Mouse (Mus musculus): ENCODE results near the gene Eaf2. TPM values are rescaled to one million over a fixed set of nuclear protein-coding genes. Genes with fewer than 3 reads are reported as not detected.

Eaf2 gene
- polyA plus RNA-seq, 2 experiments = 2.4 to 6.8 TPM

- Histone ChIP-seq H3K4me1 (ENCODE audit: control insufficient read depth, insufficient read depth, low read length) (no peaks in the 10 kb centered on the region), H3K9ac (ENCODE audit: low read depth, low read length, severe bottlenecking) (no peak overlapping the region), H3K36me3 (ENCODE audit: control insufficient read depth, insufficient read depth, low read length) (no peaks in the 10 kb centered on the region), H3K9me3 (ENCODE audit: control insufficient read depth, low read length) (no peaks in the 10 kb centered on the region), H3K27ac (replicated peaks; ENCODE audit: low read depth, low read length) (no peak overlapping the region), H3K4me3 (replicated peaks; ENCODE audit: low read length) (no peak overlapping the region), H3K27me3 (ENCODE audit: control insufficient read depth, insufficient read depth, low read length) (no peaks in the 10 kb centered on the region), H3K4me2 (replicated peaks; ENCODE audit: low read depth, low read length, severe bottlenecking) (no peak overlapping the region)
- 92% methylated on average over 3 of the region's 3 CpGs for WGBS
- DNase-seq (ENCODE audit: low spot score) (no peak), ATAC-seq (ENCODE audit: low FRiP score, low read depth) (no peak)
- no peak for TF ChIP-seq POLR2A (IDR thresholded peaks at IDR 0.05; ENCODE audit: borderline replicate concordance, extremely low read depth, insufficient read depth, insufficient read length)
Observed at GRCm38 (mm10) chr16:36771703-36772102, 103.1 kb downstream of the Eaf2 start.

DNA sequence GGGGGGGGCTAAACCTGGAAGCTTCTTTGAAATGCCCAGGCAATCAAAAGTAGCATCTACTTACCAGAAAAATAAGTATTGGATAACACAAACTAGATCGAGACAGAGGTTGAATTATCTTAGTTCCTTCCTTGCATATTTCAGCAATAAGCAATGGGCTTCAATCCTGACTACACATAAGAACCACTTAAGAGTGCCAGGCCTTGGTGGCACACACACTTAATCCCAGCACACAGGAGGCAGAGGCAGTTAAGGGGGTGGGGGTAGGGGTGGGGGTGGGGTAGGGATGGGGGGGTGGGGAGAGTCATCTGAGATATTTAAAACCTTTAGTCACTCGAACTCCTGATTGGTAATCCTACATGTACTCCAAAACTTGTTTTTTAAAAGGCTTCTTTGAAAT lies 103.6 kb downstream of the Eaf2 start:
- no peaks in the 10 kb centered on the region for H3K27me3 ChIP-seq (ENCODE audit: control insufficient read depth, insufficient read depth, low read length)
- TF ChIP-seq POLR2A (IDR thresholded peaks at IDR 0.05; ENCODE audit: borderline replicate concordance, extremely low read depth, insufficient read depth, insufficient read length) = no peak
- no peak overlapping the region for H3K4me3 ChIP-seq (replicated peaks; ENCODE audit: low read length)
- no peaks in the 10 kb centered on the region for H3K9me3 ChIP-seq (ENCODE audit: control insufficient read depth, low read length)
- whole genome bisulfite sequencing = 83% methylated on average over 2 of the region's 2 CpGs
- no peaks in the 10 kb centered on the region for H3K36me3 ChIP-seq (ENCODE audit: control insufficient read depth, insufficient read depth, low read length)
- no peak overlapping the region for H3K4me2 ChIP-seq (replicated peaks; ENCODE audit: low read depth, low read length, severe bottlenecking)
- H3K9ac ChIP-seq (ENCODE audit: low read depth, low read length, severe bottlenecking) = no peak overlapping the region
- DNase-seq (ENCODE audit: low spot score) (no peak), ATAC-seq (ENCODE audit: low FRiP score, low read depth) (no peak)
- H3K4me1 ChIP-seq (ENCODE audit: control insufficient read depth, insufficient read depth, low read length) = no peaks in the 10 kb centered on the region
- H3K27ac ChIP-seq (replicated peaks; ENCODE audit: low read depth, low read length) = no peak overlapping the region

- no peak overlapping the region for H3K4me2 ChIP-seq (replicated peaks; ENCODE audit: low read depth, low read length, severe bottlenecking)
- ATAC-seq (ENCODE audit: low FRiP score, low read depth) (no peak), DNase-seq (ENCODE audit: low spot score) (no peak)
- no peak overlapping the region for H3K27ac ChIP-seq (replicated peaks; ENCODE audit: low read depth, low read length)
- 82% methylated on average over 4 of the region's 4 CpGs for WGBS
- no peaks in the 10 kb centered on the region for H3K36me3 ChIP-seq (ENCODE audit: control insufficient read depth, insufficient read depth, low read length)
- H3K9ac ChIP-seq (ENCODE audit: low read depth, low read length, severe bottlenecking) = no peak overlapping the region
- no peaks in the 10 kb centered on the region for H3K9me3 ChIP-seq (ENCODE audit: control insufficient read depth, low read length)
- TF ChIP-seq POLR2A (IDR thresholded peaks at IDR 0.05; ENCODE audit: borderline replicate concordance, extremely low read depth, insufficient read depth, insufficient read length) = no peak
- H3K4me3 ChIP-seq (replicated peaks; ENCODE audit: low read length) = no peak overlapping the region
- no peaks in the 10 kb centered on the region for H3K4me1 ChIP-seq (ENCODE audit: control insufficient read depth, insufficient read depth, low read length)
- no peaks in the 10 kb centered on the region for H3K27me3 ChIP-seq (ENCODE audit: control insufficient read depth, insufficient read depth, low read length)
Observed at GRCm38 (mm10) chr16:36770830-36771229, 104.0 kb downstream of the Eaf2 start.

DNA sequence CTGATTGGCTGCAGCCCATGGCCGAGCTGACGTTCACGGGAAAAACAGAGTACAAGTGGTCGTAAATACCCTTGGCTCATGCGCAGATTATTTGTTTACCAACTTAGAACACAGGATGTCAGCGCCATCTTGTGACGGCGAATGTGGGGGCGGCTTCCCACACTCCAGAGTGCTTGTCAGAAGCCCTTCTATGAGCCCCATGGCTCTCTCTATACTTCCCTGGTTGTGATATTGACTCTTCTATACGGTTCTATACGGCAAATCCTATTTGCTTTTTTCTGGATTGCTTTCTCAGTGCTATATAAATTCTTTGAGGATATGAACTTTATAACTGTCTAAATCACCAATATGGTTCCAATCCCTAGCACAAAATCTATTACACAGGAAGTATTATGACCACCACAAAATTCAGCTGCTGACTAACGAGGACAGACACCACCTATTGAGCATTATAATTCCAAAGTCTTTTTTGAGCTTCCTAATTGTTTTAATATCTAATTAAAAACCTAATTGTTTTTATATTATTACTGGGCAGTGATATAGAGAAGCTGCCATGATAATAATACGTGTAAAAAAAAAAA lies 104.5 kb downstream of the Eaf2 start:
- H3K27me3 ChIP-seq (ENCODE audit: control insufficient read depth, insufficient read depth, low read length) = no peaks in the 10 kb centered on the region
- H3K4me2 ChIP-seq (replicated peaks; ENCODE audit: low read depth, low read length, severe bottlenecking) = no peak overlapping the region
- no peaks in the 10 kb centered on the region for H3K36me3 ChIP-seq (ENCODE audit: control insufficient read depth, insufficient read depth, low read length)
- H3K9me3 ChIP-seq (ENCODE audit: control insufficient read depth, low read length) = no peaks in the 10 kb centered on the region
- WGBS = 73% methylated on average over 6 of the region's 13 CpGs
- no peak overlapping the region for H3K4me3 ChIP-seq (replicated peaks; ENCODE audit: low read length)
- TF ChIP-seq POLR2A (IDR thresholded peaks at IDR 0.05; ENCODE audit: borderline replicate concordance, extremely low read depth, insufficient read depth, insufficient read length) = no peak
- no peak overlapping the region for H3K27ac ChIP-seq (replicated peaks; ENCODE audit: low read depth, low read length)
- no peaks in the 10 kb centered on the region for H3K4me1 ChIP-seq (ENCODE audit: control insufficient read depth, insufficient read depth, low read length)
- no peak overlapping the region for H3K9ac ChIP-seq (ENCODE audit: low read depth, low read length, severe bottlenecking)
- DNase-seq (ENCODE audit: low spot score) (no peak), ATAC-seq (ENCODE audit: low FRiP score, low read depth) (no peak)

- Histone ChIP-seq H3K9me3 (ENCODE audit: control insufficient read depth, low read length) (no peaks in the 10 kb centered on the region), H3K4me3 (replicated peaks; ENCODE audit: low read length) (no peak overlapping the region), H3K9ac (ENCODE audit: low read depth, low read length, severe bottlenecking) (no peak overlapping the region), H3K36me3 (ENCODE audit: control insufficient read depth, insufficient read depth, low read length) (no peaks in the 10 kb centered on the region), H3K4me2 (replicated peaks; ENCODE audit: low read depth, low read length, severe bottlenecking) (no peak overlapping the region), H3K27me3 (ENCODE audit: control insufficient read depth, insufficient read depth, low read length) (no peaks in the 10 kb centered on the region), H3K27ac (replicated peaks; ENCODE audit: low read depth, low read length) (no peak overlapping the region), H3K4me1 (ENCODE audit: control insufficient read depth, insufficient read depth, low read length) (no peaks in the 10 kb centered on the region)
- no peak for ATAC-seq (ENCODE audit: low FRiP score, low read depth)
- no peak for DNase-seq (ENCODE audit: low spot score)
- TF ChIP-seq POLR2A (IDR thresholded peaks at IDR 0.05; ENCODE audit: borderline replicate concordance, extremely low read depth, insufficient read depth, insufficient read length) = no peak
- 93% methylated on average over 3 of the region's 3 CpGs for WGBS
Observed at GRCm38 (mm10) chr16:36751979-36752378, 122.8 kb downstream of the Eaf2 start.

GRCm38 (mm10) chr16:36747767-36748166 lies 127.0 kb downstream of the Eaf2 start:
- no peak for DNase-seq (ENCODE audit: low spot score)
- WGBS = 70% methylated on average over 2 of the region's 2 CpGs
- H3K36me3 ChIP-seq (ENCODE audit: control insufficient read depth, insufficient read depth, low read length) = no peaks in the 10 kb centered on the region
- no peak overlapping the region for H3K9ac ChIP-seq (ENCODE audit: low read depth, low read length, severe bottlenecking)
- no peak overlapping the region for H3K4me2 ChIP-seq (replicated peaks; ENCODE audit: low read depth, low read length, severe bottlenecking)
- no peak for TF ChIP-seq POLR2A (IDR thresholded peaks at IDR 0.05; ENCODE audit: borderline replicate concordance, extremely low read depth, insufficient read depth, insufficient read length)
- no peaks in the 10 kb centered on the region for H3K27me3 ChIP-seq (ENCODE audit: control insufficient read depth, insufficient read depth, low read length)
- ATAC-seq (ENCODE audit: low FRiP score, low read depth) = no peak
- no peak overlapping the region for H3K27ac ChIP-seq (replicated peaks; ENCODE audit: low read depth, low read length)
- H3K9me3 ChIP-seq (ENCODE audit: control insufficient read depth, low read length) = no peaks in the 10 kb centered on the region
- H3K4me1 ChIP-seq (ENCODE audit: control insufficient read depth, insufficient read depth, low read length) = no peaks in the 10 kb centered on the region
- no peak overlapping the region for H3K4me3 ChIP-seq (replicated peaks; ENCODE audit: low read length)

Measured in limb, embryonic 14.5 days (tissue).